Comparison of ENCODE assay signal across 25 mouse cellular contexts in the genomic region with DNA sequence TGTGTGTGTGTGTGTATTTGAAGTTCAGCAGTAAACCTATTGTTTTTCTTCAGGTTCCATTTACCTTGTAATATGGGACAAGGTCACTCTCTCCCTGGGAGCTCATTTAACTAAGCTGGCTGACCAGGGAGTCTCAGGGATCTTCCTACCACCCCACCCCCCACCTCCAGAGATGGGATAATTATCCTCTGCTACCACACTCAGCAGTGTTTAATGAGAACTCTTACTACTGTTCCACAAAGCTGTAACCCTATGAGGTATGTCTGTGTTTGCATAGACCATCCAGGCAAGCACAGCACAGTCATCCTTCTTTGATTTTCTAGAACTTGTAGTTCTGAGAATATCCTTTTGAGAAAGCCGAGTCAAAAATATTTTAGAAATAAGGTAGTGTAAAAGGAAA.
"Had no signal": no experiment of that assay in that cellular context is flagged by ENCODE, and none has a peak within 500 bp of the region (broad histone marks: within the 10 kb centered on the region; RNA-seq: fewer than 3 reads in every experiment).

No protein-coding gene starts in this region.

- ATAC-seq: hindbrain, postnatal 0 days; intestine, embryonic 16.5 days; liver, embryonic 12.5 days had no signal

- H3K27ac ChIP-seq: gastrocnemius, adult 2 months; heart, adult 2 months; heart, embryonic 13.5 days; heart, embryonic 15.5 days; hindbrain, embryonic 13.5 days; hindbrain, embryonic 15.5 days; hindbrain, postnatal 0 days; kidney, postnatal 0 days; limb, embryonic 13.5 days; limb, embryonic 15.5 days; liver, embryonic 12.5 days; liver, embryonic 14.5 days had no signal

- H3K9me3 ChIP-seq: heart, embryonic 13.5 days; heart, embryonic 15.5 days; hindbrain, embryonic 13.5 days; hindbrain, embryonic 15.5 days; limb, embryonic 13.5 days; limb, embryonic 15.5 days; liver, embryonic 12.5 days had no signal

- H3K4me1 ChIP-seq: heart, embryonic 13.5 days; heart, embryonic 15.5 days; hindbrain, embryonic 13.5 days; hindbrain, embryonic 15.5 days; limb, embryonic 13.5 days; limb, embryonic 15.5 days; liver, embryonic 12.5 days had no signal

- DNase-seq: gastrocnemius, adult 2 months; gastrocnemius, postnatal 10 days; gastrocnemius, postnatal 25 days; heart, adult 11 months; heart, adult 2 months; heart, postnatal 14 days; heart, postnatal 36 days; kidney, adult 18-20 months; kidney, adult 8-10 months; kidney, postnatal 36 days; layer of hippocampus, adult 9-11 months; layer of hippocampus, postnatal 36 days; left cerebral cortex, postnatal 4 days had no signal

- H3K4me3 ChIP-seq: gastrocnemius, adult 2 months; heart, adult 2 months; heart, embryonic 13.5 days; heart, embryonic 15.5 days; hindbrain, embryonic 13.5 days; hindbrain, embryonic 15.5 days; limb, embryonic 13.5 days; limb, embryonic 15.5 days; liver, embryonic 12.5 days had no signal

- H3K36me3 ChIP-seq: heart, embryonic 13.5 days; heart, embryonic 15.5 days; hindbrain, embryonic 13.5 days; hindbrain, embryonic 15.5 days; limb, embryonic 13.5 days; limb, embryonic 15.5 days; liver, embryonic 12.5 days had no signal

- H3K27me3 ChIP-seq: heart, embryonic 13.5 days; heart, embryonic 15.5 days; hindbrain, embryonic 13.5 days; hindbrain, embryonic 15.5 days; limb, embryonic 13.5 days; limb, embryonic 15.5 days; liver, embryonic 12.5 days had no signal

- H3K9ac ChIP-seq: heart, embryonic 13.5 days; heart, embryonic 15.5 days; hindbrain, embryonic 13.5 days; hindbrain, embryonic 15.5 days; limb, embryonic 13.5 days; limb, embryonic 15.5 days; liver, embryonic 12.5 days; liver, embryonic 14.5 days had no signal

- H3K4me2 ChIP-seq: heart, embryonic 11.5 days; heart, embryonic 13.5 days; heart, embryonic 15.5 days; hindbrain, embryonic 13.5 days; hindbrain, embryonic 15.5 days; limb, embryonic 13.5 days; limb, embryonic 15.5 days; liver, embryonic 12.5 days had no signal
